Mouse (Mus musculus): ENCODE measurements around the gene Chn2.

- TF ChIP-seq POLR2A (IDR thresholded peaks at IDR 0.05; ENCODE audit: low read depth, low read length) (no peak), CTCF (conservative IDR thresholded peaks at IDR 0.05; ENCODE audit: insufficient read depth, insufficient read length, low read depth, low read length) (no peak)
Observed at GRCm38 (mm10) chr6:54253881-54254280, 214.5 kb downstream of the Chn2 start.

Measured in kidney, adult 2 months (tissue).